Mouse (Mus musculus) hindbrain, embryonic 12.5 days (tissue): ENCODE data around the gene 2310050C09Rik. TPM values are rescaled to one million over a fixed set of nuclear protein-coding genes. Genes with fewer than 3 reads are reported as not detected.

Experiments
- ATAC-seq: fragments of 200-750 bp; cut with Nextera tagmentation; 2 replicates; pipeline ENCODE4 v1.8.0; 2017; ENCODE audit warnings: moderate TSS enrichment; ENCODE audit not compliant: low FRiP score
- H3K27ac ChIP-seq: fragments of 300-500 bp; sonication (generic); 2 replicates; pipeline ENCODE4 v1.5.1; 2016; ENCODE audit warnings: mild to moderate bottlenecking
- H3K27me3 ChIP-seq: fragments of 300-500 bp; sonication (generic); 2 replicates; pipeline ENCODE4 v1.6.1; 2016; ENCODE audit warnings: mild to moderate bottlenecking
- H3K36me3 ChIP-seq: fragments of 300-500 bp; sonication (generic); 2 replicates; pipeline ENCODE4 v1.6.1; 2016; ENCODE audit warnings: mild to moderate bottlenecking
- H3K4me1 ChIP-seq: fragments of 300-500 bp; sonication (generic); 2 replicates; pipeline ENCODE4 v1.6.1; 2016
- H3K4me2 ChIP-seq: fragments of 300-500 bp; sonication (generic); replicated peaks from 2 replicates; pipeline ENCODE4 v1.6.1; 2016; ENCODE audit warnings: mild to moderate bottlenecking
- H3K4me3 ChIP-seq: fragments of 300-500 bp; sonication (generic); 2 replicates; pipeline ENCODE4 v1.5.1; 2016; ENCODE audit warnings: mild to moderate bottlenecking
- H3K9ac ChIP-seq: fragments of 300-500 bp; sonication (generic); 2 replicates; pipeline ENCODE4 v1.6.1; 2016; ENCODE audit warnings: mild to moderate bottlenecking, moderate library complexity
- H3K9me3 ChIP-seq: fragments of 300-500 bp; sonication (generic); replicated peaks from 2 replicates; pipeline ENCODE4 v1.6.1; 2016; ENCODE audit warnings: mild to moderate bottlenecking
- WGBS: fragments of 180-500 bp; shearing (Covaris S2); methylation state at CpG from one replicate; pipeline ENCODE4 v1.1.7; 2016; 5-methylcytosine and 5-hydroxymethylcytosine counted together
- polyA plus RNA-seq: library from polyadenylated mRNA; unstranded; fragments of >200 nt; fragmentation: Nextera tagmentation; extraction: Ambion mirVana; gene quantifications from 2 replicates; pipeline ENCODE4 v1.2.1, GENCODE M21; 2016

2310050C09Rik gene
- not detected in 2 replicates for polyA plus RNA-seq

- Histone ChIP-seq H3K36me3 (no peaks in the 10 kb centered on the region), H3K4me1 (no peaks in the 10 kb centered on the region), H3K9me3 (no peaks in the 10 kb centered on the region), H3K9ac (no peak within 1 kb of the TSS), H3K4me3 (no peak within 1 kb of the TSS), H3K27ac (no peak within 1 kb of the TSS), H3K27me3 (no peaks in the 10 kb centered on the region), H3K4me2 (no peak within 1 kb of the TSS)
- ATAC-seq, result no peak
- WGBS, result 85% methylated on average over 4 of the region's 4 CpGs
These were observed at the start of gene 2310050C09Rik for GRCm38 (mm10) chr3:92870116-92870515. Gene 2310050C09Rik (minus strand): TSS chr3:92870216.

GRCm38 (mm10) chr3:92907571-92907970 lies 37.6 kb upstream of the 2310050C09Rik start:
- no peak overlapping the region for H3K4me2 ChIP-seq
- WGBS, result 29% methylated on average over 4 of the region's 4 CpGs
- no peak for ATAC-seq

GRCm38 (mm10) chr3:92905182-92905581 lies 35.2 kb upstream of the 2310050C09Rik start:
- Histone ChIP-seq H3K4me1 (no peaks in the 10 kb centered on the region), H3K9me3 (no peaks in the 10 kb centered on the region), H3K9ac (no peak overlapping the region), H3K27ac (no peak overlapping the region), H3K36me3 (no peaks in the 10 kb centered on the region), H3K27me3 (no peaks in the 10 kb centered on the region), H3K4me2 (no peak overlapping the region), H3K4me3 (no peak overlapping the region)
- WGBS, result 50% methylated on average over 3 of the region's 3 CpGs
- ATAC-seq, result no peak

More at GRCm38 (mm10) chr3:92907571-92907970, 37.6 kb upstream of the 2310050C09Rik start:
- no peak overlapping the region for H3K27ac ChIP-seq
- H3K9ac ChIP-seq, result no peak overlapping the region
- no peaks in the 10 kb centered on the region for H3K27me3 ChIP-seq
- no peak overlapping the region for H3K4me3 ChIP-seq
- no peaks in the 10 kb centered on the region for H3K4me1 ChIP-seq
- H3K9me3 ChIP-seq, result no peaks in the 10 kb centered on the region
- no peaks in the 10 kb centered on the region for H3K36me3 ChIP-seq

GRCm38 (mm10) chr3:92903640-92904039 lies 33.6 kb upstream of the 2310050C09Rik start:
- Histone ChIP-seq H3K27ac (no peak overlapping the region), H3K27me3 (no peaks in the 10 kb centered on the region), H3K4me3 (no peak overlapping the region), H3K9ac (no peak overlapping the region), H3K4me1 (no peaks in the 10 kb centered on the region), H3K4me2 (no peak overlapping the region), H3K9me3 (no peaks in the 10 kb centered on the region), H3K36me3 (no peaks in the 10 kb centered on the region)
- 26% methylated on average over 4 of the region's 4 CpGs for WGBS
- ATAC-seq, result no peak

GRCm38 (mm10) chr3:92902992-92903391 lies 33.0 kb upstream of the 2310050C09Rik start:
- Histone ChIP-seq H3K27ac (no peak overlapping the region), H3K4me1 (no peaks in the 10 kb centered on the region), H3K9me3 (no peaks in the 10 kb centered on the region), H3K36me3 (no peaks in the 10 kb centered on the region), H3K4me3 (no peak overlapping the region), H3K9ac (no peak overlapping the region), H3K4me2 (no peak overlapping the region), H3K27me3 (no peaks in the 10 kb centered on the region)
- no peak for ATAC-seq
- 33% methylated on average over 3 of the region's 3 CpGs for WGBS

GRCm38 (mm10) chr3:92894489-92894888 lies 24.5 kb upstream of the 2310050C09Rik start:
- H3K36me3 ChIP-seq, result no peaks in the 10 kb centered on the region
- no peaks in the 10 kb centered on the region for H3K4me1 ChIP-seq
- no peaks in the 10 kb centered on the region for H3K9me3 ChIP-seq
- ATAC-seq, result no peak
- H3K9ac ChIP-seq, result no peak overlapping the region
- no peak overlapping the region for H3K4me3 ChIP-seq
- H3K4me2 ChIP-seq, result no peak overlapping the region
- H3K27me3 ChIP-seq, result no peaks in the 10 kb centered on the region
- no peak overlapping the region for H3K27ac ChIP-seq
- WGBS, result 65% methylated on average over 1 of the region's 1 CpGs

GRCm38 (mm10) chr3:92894063-92894462 lies 24.0 kb upstream of the 2310050C09Rik start:
- Histone ChIP-seq H3K4me2 (no peak overlapping the region), H3K9ac (no peak overlapping the region), H3K36me3 (no peaks in the 10 kb centered on the region), H3K27ac (no peak overlapping the region), H3K4me3 (no peak overlapping the region), H3K9me3 (no peaks in the 10 kb centered on the region), H3K4me1 (no peaks in the 10 kb centered on the region), H3K27me3 (no peaks in the 10 kb centered on the region)
- 69% methylated on average over 3 of the region's 3 CpGs for WGBS
- ATAC-seq, result no peak

- ATAC-seq, result no peak
- H3K9me3 ChIP-seq, result no peaks in the 10 kb centered on the region
- 85% methylated on average over 3 of the region's 3 CpGs for WGBS
- H3K27me3 ChIP-seq, result no peaks in the 10 kb centered on the region
- no peak overlapping the region for H3K4me3 ChIP-seq
- no peak overlapping the region for H3K9ac ChIP-seq
- H3K27ac ChIP-seq, result no peak overlapping the region
- no peaks in the 10 kb centered on the region for H3K36me3 ChIP-seq
- H3K4me1 ChIP-seq, result no peaks in the 10 kb centered on the region
- H3K4me2 ChIP-seq, result no peak overlapping the region
These were observed 4.2 kb upstream of the 2310050C09Rik start for GRCm38 (mm10) chr3:92874180-92874579.

GRCm38 (mm10) chr3:92851186-92851585 lies 18.8 kb downstream of the 2310050C09Rik start, which contains the start of gene Lce1l:
Gene Lce1l (minus strand): TSS chr3:92851286.
- no peaks in the 10 kb centered on the region for H3K4me1 ChIP-seq
- H3K4me2 ChIP-seq, result no peak within 1 kb of the TSS
- H3K27me3 ChIP-seq, result no peaks in the 10 kb centered on the region
- H3K9me3 ChIP-seq, result no peaks in the 10 kb centered on the region
- WGBS, result 89% methylated on average over 3 of the region's 3 CpGs
- H3K4me3 ChIP-seq, result no peak within 1 kb of the TSS
- H3K36me3 ChIP-seq, result no peaks in the 10 kb centered on the region
- H3K27ac ChIP-seq, result no peak within 1 kb of the TSS
- H3K9ac ChIP-seq, result no peak within 1 kb of the TSS
- no peak for ATAC-seq

- ATAC-seq, result no peak
- no peaks in the 10 kb centered on the region for H3K4me1 ChIP-seq
- H3K36me3 ChIP-seq, result no peaks in the 10 kb centered on the region
- H3K4me2 ChIP-seq, result no peak within 1 kb of the TSS
- no peak within 1 kb of the TSS for H3K4me3 ChIP-seq
- 63% methylated on average over 1 of the region's 1 CpGs for WGBS
- no peak within 1 kb of the TSS for H3K27ac ChIP-seq
- no peak within 1 kb of the TSS for H3K9ac ChIP-seq
- H3K9me3 ChIP-seq, result no peaks in the 10 kb centered on the region
- H3K27me3 ChIP-seq, result no peaks in the 10 kb centered on the region
These were observed 42.9 kb downstream of the 2310050C09Rik start, which contains the start of gene Kprp for GRCm38 (mm10) chr3:92827108-92827507. Gene Kprp (minus strand): TSS chr3:92827247.

GRCm38 (mm10) chr3:92825808-92826207 lies 44.2 kb downstream of the 2310050C09Rik start:
- WGBS, result 52% methylated on average over 1 of the region's 1 CpGs

More at GRCm38 (mm10) chr3:92825808-92826207, 44.2 kb downstream of the 2310050C09Rik start:
- Histone ChIP-seq H3K9ac (no peak overlapping the region), H3K36me3 (no peaks in the 10 kb centered on the region), H3K4me2 (no peak overlapping the region), H3K27me3 (no peaks in the 10 kb centered on the region), H3K27ac (no peak overlapping the region), H3K9me3 (no peaks in the 10 kb centered on the region), H3K4me1 (no peaks in the 10 kb centered on the region), H3K4me3 (no peak overlapping the region)
- ATAC-seq, result no peak
